Mouse (Mus musculus): Measurements from ENCODE around the gene Glyctk.

- TF ChIP-seq POLR2A (IDR thresholded peaks at IDR 0.05; ENCODE audit: control insufficient read depth, low read depth, low read length) (no peak), CTCF (IDR thresholded peaks at IDR 0.05; ENCODE audit: control insufficient read depth, insufficient read depth, insufficient replicate concordance, low read depth, low read length) (no peak)
These were observed 2.5 kb upstream of the Glyctk start for GRCm38 (mm10) chr9:106160426-106160825.
